Mouse (Mus musculus): Measurements from ENCODE around the gene Notch2. TPM values are rescaled to one million over a fixed set of nuclear protein-coding genes. Genes with fewer than 3 reads are reported as not detected.

The Notch2 gene
- total RNA-seq, 1 experiment from 2014 or later, result 80.9 TPM

DNA sequence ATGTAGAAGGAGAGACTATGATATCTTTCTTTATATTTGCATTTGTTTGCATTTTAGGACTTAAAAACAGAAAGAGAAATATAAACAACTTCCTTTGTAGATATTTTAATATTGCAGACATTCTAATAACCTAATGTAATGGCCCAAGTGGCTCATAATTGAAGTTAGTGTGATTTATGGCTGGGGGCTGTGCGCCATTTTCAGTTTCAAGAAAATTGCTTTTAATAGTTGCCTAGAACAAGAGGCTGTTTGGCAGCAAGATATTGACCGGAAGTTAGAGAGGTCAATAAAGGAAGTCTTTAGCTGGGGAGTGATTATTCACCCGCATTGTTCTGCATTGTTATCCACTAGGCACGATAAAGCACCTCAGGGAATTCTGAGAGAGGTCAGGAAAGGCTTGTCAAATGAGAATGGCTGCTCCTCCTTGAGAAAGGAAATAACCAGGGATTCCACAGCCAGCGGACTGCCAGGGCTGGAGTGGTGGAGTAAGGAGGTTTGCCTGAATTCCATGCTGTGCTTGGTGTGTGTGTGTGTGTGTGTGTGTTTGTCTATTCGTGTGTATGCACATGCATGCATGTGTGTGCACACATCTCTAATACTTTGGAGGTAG is 61.4 kb downstream of the Notch2 start:
- no peak for DNase-seq

DNA sequence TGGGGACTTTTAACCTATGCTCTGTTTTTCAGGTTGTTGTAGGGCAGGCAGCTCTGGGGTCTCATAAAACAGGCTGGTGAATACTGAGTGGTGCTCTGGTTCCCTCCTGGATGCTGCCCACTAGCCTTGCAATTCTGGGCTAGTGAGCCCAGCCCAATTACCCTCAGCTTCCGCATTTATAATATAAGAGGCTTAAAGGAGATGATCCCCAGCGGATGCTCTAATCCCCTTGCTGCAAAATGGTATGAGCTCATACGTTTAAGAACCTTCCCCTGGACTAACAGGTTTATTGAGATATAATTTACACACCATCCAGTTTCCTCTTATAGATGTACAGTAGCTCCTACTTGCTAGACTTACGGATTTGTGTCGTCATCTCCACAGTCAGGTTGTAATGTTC is 64.5 kb downstream of the Notch2 start:
- no peak for DNase-seq

DNA sequence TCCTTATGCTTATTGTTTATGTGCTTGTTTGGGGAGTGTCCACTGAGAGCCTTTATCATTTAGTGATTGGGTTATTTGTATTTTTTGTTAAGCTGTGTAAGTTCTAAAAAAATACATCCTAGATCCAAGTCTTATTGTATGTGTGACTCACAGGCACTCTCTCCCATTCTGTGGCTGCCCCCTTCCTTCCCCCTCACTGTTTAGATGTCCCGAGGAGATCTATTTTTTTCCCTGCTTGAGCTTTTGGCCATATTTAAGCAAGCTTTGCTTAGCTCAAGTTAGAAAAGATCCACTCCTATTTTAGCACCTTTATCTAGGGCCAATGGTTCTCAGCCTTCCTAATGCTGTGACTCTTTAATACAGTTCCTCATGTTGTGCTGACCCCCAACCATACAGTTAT is 65.5 kb downstream of the Notch2 start:
- no peak for DNase-seq

DNA sequence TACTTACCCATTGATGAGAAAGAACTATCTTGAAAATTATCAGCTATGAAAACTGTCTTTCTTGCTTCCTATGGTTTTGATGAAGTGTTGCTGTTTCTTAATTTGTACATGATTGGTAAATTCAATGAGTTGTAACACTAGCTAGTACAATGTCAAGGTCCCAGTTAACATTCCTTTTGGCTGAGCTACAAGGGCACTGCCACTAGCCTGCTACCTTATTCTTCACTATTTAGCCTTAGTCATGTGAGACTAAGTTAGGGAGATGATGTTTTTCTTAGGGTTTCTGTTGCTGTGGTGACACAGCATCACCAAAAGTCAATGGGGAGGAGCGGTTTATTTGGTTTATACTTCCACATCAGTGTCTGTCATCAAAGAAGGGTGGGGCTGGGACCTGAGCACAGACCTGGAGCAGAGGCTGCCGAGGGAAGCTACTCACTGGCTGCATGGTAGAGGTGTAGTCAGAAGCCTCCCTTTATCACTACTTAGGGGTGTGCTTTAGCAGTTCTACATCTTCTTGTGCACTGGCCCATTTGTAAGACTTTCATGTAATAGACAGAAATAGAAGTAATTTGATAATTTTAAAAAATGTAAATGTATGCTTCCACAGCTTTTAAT is 66.4 kb downstream of the Notch2 start:
- DNase-seq, result no peak

DNA sequence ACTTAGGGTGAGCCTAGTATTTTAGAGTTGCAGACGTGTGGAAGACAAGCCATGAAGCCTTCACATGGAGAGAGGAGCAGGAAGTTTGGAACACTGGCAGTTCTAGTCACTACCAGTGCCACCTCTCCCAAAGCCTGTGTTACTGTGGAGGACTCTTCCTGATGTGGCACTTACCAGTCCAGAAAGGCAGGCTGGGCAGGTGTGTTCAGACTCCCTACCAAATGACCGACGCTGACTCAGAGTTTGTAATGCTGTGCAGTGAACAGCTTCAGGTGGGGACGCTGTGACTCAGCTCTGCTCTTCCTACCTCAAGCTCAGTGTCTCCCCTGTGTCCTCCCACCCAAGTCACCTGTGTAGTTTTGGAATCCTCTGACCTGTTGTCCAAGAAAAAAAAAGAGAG is 67.3 kb downstream of the Notch2 start:
- no peak for DNase-seq

DNA sequence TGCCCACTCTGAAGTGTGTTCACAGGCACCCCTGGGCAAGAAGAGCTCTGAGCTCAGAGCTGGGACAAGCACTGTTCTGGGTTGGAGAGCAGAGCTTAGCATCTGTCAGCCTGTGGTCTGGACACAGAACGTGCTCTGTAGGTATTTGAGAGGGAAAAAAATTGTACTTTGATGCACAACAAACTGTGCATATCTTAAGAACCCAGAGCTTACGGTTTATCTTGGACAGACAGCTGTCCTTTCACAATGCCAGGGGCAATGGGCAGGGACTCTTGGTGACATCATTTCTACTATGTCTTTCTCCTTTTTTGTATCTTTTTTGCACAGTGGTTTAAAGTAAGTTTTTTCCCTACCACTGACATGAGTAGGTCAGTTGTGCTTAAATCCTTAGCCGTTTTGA is 68.9 kb downstream of the Notch2 start:
- no peak for DNase-seq

DNA sequence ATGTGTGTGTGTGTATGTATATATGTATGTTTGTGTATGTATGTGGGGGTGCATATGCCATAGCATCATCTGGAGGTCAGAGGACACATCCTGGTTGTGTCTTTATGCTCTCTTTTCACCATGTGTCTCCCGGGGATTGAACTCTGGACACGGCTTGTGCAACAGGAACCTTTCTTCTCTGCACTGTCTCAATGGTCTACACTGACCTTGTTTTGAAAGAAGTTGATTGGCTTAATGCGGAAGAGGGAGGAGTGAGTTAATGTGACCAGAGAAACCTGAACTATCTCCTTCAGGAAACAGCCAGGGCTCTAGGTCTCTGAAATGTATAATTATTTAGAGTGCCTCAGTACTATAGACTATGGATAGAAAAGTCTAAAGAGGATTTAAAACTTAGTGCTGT is 69.6 kb downstream of the Notch2 start:
- DNase-seq, result no peak

DNA sequence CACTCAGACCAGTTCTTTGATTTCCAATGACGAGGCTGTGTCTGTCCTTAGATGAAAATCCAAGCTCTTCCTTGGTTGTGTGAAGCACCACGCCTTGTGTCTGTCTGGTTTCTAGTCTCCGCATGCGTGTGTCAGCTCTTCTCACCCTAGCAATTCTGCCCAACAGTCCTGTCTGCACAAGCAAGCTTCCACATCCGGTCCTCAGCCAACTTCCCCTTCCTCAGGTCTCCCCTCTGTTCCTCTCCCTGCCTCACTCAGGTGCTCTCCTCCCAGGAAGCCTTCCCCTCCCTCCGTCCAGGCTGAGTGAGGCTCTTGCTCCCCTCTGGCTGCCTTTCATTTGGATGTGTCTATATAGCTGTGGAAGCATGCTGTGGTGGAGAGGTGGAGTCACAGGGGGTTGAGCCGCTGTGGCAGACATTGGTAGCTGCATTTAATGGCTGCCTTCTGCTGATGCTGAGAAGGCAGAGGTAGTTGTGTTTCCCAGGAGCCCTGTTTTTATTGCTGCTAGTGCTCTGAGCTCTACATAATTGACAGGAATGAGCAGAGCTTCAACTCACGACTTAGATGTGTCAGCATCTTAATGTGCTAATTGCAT is 70.8 kb downstream of the Notch2 start:
- no peak for DNase-seq

DNA sequence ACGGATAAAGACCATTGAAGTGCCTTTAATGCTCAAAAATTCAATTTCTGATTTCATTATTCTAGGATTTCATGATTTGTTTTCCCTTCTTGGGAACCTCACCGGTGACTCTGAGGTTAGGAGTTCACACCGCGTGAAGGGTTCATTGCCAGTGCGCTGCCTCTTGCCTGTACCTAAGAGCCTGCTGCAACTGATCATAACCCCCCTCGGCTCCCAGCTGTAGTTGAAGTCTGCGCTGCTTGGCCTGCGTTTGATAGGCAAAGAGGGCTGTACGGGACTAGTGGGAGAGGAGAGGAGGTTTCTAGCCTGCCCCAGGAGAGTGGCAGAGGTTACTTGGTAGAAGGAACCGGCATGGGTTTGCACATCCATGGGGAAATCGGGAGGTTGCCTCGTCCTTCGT is 71.5 kb downstream of the Notch2 start:
- no peak for DNase-seq

DNA sequence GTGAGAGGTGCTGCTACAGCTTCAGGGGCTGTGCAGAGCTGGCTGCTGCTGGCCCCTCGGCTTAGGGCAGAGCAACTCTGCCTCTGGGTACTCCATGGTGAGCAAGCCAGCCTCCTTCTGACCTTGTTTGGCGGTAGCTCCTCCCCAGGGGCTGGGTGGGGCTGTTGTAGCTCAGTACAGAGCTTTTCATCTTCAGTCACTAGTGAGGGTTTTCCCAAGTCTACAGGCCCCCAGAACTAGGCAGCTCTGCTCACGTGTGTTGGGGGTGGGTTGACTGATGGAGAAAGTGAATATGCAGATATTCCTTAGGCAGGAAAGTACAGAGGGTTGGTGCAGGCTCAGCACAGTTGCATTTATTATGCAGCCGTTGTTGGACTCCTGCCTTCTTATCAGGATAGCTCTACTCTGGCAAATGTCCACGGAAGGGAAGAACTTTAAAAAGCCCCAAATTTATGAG is 72.5 kb downstream of the Notch2 start:
- DNase-seq, result peak; percentile 49

DNA sequence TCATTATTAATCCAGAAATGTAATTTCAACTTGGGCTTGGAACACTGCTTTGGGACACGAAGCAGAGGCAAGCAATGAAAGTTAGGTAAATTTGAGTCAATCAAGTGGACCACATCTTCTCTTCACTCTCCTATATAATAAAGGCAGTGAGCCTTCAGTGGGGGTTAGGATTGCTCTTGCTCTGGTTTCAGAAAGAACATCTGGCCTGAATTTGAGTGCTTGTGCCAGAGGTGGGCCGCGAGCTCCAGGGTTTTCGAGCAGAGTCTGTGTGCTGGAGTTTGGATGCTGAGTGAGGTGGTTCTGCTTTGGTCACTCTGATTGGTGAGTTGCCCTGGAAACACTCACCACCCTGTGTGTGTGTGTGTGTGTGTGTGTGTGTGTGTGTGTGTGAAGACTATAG is 73.1 kb downstream of the Notch2 start:
- DNase-seq, result no peak

DNA sequence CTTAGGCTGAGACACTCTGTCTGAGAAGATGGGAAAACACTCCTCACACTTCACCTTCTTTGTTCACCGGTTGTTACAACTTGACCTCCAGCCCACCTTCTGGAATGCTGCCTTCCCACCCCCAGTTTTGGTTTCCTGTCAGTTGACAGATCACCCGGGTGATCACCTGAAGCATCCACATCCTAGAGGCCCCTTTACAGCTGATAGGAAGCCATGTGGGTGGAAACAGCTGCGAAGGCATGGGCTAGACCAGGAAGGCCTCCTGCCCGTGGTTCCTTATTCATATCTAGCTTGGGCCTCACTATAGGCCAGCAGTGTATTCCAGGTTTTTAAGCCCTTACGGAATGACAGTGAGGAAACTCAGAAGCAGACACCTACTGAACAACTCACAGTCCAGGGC is 73.5 kb downstream of the Notch2 start:
- no peak for DNase-seq

DNA sequence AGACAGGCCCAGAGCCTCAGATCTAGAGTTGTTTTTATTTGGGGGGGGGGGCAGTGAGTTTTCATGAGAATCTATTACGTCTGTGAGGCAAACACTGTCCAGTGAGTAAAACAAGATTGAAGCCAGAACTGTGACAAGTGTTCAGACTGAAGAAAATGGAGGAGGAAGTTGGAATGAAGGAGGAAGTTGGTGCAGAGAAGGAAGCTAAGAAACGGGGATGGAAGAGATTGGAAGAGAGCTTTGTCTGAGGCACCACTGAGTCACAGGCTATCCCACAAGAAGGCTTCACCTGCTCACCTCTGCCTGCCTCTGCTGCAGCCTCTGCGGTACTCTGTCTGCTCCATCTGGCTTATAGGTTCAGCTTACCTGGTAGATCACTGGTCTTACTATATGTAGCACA is 74.2 kb downstream of the Notch2 start:
- no peak for DNase-seq

DNA sequence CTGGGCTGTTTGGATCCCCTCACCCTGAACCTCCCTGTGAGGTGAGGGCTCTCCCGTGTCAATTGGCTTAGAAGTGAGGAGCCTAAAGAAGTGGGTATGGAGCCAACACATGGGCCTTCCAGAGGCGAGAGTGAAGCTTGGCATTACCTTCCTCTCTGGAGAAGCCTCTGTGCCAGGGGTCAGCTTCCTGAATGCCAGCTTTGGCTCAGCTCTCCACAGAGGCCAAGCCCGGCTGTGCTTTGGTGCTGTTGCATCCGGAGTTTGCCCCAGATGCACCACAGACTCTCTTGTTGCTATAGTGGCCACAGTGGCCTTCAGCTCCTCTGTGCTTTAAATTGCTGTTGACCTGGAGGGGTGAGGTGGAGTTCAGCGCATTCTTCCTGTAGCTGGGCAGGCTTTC is 76.4 kb downstream of the Notch2 start:
- DNase-seq, result no peak

DNA sequence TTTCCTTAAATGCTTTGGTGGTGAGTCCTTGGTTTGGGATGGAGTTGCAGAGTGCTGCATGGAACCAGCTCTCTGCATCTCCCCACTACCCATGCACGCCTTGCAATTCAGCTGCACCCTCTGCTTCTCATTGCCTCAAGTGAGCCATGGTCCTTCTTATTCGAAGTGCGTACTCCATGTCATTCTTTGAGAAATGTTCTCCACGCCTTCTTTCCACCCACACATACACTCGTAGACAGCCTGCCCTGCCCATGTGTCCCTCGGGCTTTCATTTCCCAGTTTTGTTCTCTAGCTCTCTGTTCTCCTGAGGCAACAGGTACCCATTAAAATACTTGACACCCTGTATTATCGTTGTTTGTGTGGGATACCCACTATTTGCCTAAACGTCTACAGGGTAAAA is 76.8 kb downstream of the Notch2 start:
- no peak for DNase-seq

DNA sequence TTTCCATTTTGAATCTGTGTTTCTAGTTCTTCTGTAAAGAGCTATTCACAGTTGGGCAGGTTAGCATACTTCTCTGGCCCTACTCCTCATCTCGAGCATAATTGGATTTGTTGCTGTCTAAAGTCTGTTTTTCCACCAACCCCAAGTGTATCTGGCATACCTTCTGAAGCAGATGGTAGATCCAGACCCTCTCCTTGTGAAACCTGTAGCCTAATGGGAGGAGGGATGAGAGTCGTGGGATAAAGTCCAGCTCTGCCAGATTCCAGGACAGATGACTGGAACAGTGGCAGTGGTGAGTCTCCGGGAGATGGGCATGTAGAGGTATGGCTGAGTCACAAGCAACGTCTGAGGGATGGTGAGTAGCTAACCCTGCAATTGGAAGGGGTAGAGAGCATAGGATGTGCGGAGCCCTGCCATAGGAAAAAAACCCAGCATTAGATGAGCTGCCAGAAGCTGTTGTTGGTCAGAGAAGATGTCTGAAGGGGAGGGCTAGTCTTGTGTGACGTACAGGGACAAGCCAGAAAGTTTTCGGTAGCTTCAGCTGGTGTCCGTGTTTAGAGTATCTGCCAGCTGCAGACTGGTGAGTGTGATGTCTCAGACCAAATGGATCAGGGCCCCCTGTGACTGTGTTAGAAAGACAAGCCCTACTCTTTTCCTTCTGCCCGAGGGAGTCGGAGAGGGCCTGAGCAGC is 79.5 kb downstream of the Notch2 start:
- DNase-seq, result no peak

DNA sequence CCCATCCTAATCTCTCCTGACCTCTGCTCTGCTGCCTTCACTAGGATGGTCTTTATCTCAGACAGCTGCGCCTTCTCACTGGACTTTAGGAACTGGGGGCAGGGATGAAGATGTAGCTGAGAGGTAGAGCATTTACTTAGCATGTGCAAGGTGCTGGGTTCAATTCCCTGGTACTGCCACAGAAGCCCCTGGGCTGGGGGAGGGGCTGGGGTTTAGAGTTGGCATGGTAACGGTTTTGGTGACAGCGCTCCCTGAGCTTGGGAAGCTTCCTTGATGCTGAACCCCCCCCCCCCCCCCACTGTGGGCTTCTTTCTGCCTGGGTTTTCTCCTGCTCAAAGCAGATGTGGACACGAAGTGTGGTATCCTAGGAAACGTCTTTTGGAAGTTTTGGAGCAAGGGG is 80.6 kb downstream of the Notch2 start:
- no peak for DNase-seq

DNA sequence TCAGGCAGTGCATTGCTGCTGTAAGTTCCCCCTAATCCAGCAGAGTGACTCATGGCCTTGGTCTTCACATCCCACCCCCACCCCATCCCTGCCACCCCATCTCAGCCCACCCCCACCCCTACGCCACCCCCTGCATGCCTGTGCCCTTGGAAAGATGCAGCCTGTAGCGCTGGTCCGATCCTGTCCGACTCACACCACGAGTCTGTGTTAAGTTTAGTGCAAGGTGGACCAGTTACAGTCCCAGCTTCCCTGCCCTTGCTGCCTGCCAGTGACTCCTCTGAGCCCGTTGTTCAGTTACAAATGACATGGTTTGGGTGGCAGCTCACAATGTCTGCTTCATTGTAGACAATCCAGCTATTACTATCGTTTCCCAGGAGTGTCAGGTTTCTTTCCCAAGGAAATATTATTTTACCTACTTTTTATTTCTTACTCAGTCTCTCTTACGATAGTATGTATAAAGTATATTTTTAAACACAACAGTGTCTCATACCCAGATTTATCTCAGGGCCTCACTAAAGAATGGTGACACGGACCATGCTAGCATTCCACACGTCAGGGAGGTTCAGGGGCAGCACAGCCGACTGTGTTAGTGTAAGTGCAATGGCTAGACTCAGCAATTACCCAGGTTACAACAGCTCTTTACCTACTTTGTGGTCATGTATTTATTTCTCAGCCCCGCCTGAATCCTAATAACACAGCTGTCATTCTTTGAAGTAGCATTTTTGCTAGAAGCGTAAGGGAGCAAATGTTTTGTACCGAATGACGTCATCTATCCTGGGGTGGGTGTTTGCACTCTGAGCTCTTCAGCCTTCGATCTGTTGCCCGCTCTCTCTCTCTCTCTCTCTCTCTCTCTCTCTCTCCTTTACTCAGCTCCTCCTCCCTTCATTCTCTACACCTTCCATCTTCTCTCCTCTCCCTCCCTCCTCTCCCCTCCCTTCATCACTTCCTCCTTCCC is 81.6 kb downstream of the Notch2 start:
- DNase-seq, result no peak

DNA sequence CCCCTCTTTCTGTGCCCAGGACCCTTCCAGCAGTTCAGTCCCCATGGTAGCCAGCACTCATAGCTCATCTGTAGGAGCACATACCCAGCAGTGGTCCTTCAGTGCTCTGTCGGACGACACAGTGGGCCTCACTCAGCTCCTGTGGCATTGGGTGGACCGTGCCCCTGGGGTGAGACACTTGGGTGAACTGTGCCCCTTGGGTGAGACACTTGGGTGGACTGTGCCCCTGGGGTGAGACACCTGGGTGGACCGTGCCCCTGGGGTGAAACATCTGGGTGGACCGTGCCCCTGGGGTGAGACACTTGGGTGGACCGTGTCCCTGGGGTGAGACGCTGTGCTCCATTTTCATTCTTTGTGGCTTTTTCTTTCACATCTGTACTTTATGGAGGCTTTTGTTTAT is 83.7 kb downstream of the Notch2 start:
- no peak for DNase-seq

DNA sequence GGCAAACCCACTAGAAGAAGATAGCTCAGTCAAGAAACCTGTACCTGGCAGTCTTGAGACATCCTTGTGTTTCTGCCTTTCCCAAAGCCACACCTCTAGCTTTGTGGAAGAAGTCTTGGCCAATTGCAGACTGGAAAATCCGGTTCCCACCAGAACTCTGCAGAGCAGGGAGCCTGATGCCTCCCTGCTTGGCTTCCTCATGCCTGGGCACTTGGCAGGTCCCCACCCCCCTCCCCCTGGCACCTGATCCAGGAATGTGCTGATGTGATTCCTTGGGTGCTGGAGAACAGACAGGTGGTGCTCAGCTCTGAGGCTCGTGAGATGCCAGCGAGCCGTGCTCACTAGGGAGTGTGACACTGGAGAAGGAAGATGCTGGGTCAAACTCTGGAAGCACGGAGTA is 85.3 kb downstream of the Notch2 start:
- DNase-seq, result no peak

DNA sequence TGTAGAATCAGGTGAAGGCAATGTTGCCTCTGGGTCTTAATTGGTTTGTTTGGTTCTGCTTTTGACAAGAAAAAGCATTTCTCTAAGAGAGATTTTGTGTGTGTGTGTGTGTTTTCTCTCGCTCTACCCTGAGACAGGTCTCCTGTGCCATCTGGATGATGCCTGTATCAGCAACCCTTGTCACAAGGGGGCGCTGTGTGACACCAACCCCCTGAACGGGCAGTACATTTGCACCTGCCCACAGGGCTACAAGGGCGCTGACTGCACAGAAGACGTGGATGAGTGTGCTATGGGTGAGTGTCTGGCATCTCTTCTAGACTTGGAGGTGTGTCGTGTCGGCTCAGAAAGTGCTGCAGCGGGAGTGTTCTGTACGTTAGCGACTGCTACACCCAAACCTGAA is 86.0 kb downstream of the Notch2 start:
- DNase-seq, result peak; percentile 38

DNA sequence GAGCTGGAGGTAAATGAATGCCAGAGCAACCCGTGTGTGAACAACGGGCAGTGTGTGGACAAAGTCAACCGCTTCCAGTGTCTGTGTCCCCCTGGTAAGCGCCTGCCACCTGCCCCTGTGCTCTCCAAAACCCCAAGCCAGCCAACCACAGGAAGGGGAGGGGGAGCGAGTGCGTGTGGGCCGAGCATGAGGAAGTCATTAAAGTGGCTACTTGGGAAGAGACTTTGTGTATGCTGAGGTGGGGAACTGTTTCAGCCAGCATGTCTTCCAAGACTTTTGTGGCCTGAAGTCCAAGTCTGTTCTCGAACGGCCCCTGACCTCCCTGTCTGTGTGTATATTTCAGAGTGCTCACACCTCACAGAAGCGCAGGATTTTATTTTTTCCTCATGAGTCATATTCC is 88.2 kb downstream of the Notch2 start:
- no peak for DNase-seq
